Mouse (Mus musculus) lung, adult 18-20 months (tissue): Measurements from ENCODE around the gene Gm10198.

Source experiments
- DNase-seq, 2 experiments: peaks; one replicate each; pipeline ENCODE4 v3.0.0; 2022; ENCODE audit warnings: mixed read lengths in 2 of 2

Gene Gm10198

GRCm38 (mm10) chr13:111592485-111592884 lies at the start of gene Gm10198:
TSS of gene Gm10198 (plus strand) at chr13:111592785.
- DNase-seq = no peak

- DNase-seq = no peak
Measured at GRCm38 (mm10) chr13:111545286-111545685, 47.3 kb upstream of the Gm10198 start.

GRCm38 (mm10) chr13:111552769-111553168 lies 39.8 kb upstream of the Gm10198 start:
- DNase-seq = no peak

- DNase-seq = no peak
Measured at GRCm38 (mm10) chr13:111553182-111553581, 39.4 kb upstream of the Gm10198 start.

GRCm38 (mm10) chr13:111553941-111554340 lies 38.6 kb upstream of the Gm10198 start:
- no peak for DNase-seq

- DNase-seq = no peak
Measured at GRCm38 (mm10) chr13:111555333-111555732, 37.3 kb upstream of the Gm10198 start.

- DNase-seq = no peak
Measured at GRCm38 (mm10) chr13:111556375-111556774, 36.2 kb upstream of the Gm10198 start.

- DNase-seq = no peak
Measured at GRCm38 (mm10) chr13:111560152-111560551, 32.4 kb upstream of the Gm10198 start.

GRCm38 (mm10) chr13:111562595-111562994 lies 30.0 kb upstream of the Gm10198 start:
- no peak for DNase-seq

GRCm38 (mm10) chr13:111574196-111574595 lies 18.4 kb upstream of the Gm10198 start:
- DNase-seq = no peak

- no peak for DNase-seq
Measured at GRCm38 (mm10) chr13:111577177-111577576, 15.4 kb upstream of the Gm10198 start.

- DNase-seq = no peak
Measured at GRCm38 (mm10) chr13:111580054-111580453, 12.5 kb upstream of the Gm10198 start.

GRCm38 (mm10) chr13:111598111-111598510 lies 5.5 kb downstream of the Gm10198 start:
- no peak for DNase-seq

- DNase-seq = no peak
Measured at GRCm38 (mm10) chr13:111601383-111601782, 8.8 kb downstream of the Gm10198 start.

- no peak for DNase-seq
Measured at GRCm38 (mm10) chr13:111604826-111605225, 12.2 kb downstream of the Gm10198 start.

- no peak for DNase-seq
Measured at GRCm38 (mm10) chr13:111616168-111617125, 23.9 kb downstream of the Gm10198 start.

- no peak for DNase-seq
Measured at GRCm38 (mm10) chr13:111620433-111620832, 27.8 kb downstream of the Gm10198 start.

- no peak for DNase-seq
Measured at GRCm38 (mm10) chr13:111622425-111622824, 29.8 kb downstream of the Gm10198 start.

- DNase-seq = peak; percentile 18 to 58
Measured at GRCm38 (mm10) chr13:111623112-111623511, 30.5 kb downstream of the Gm10198 start.

- no peak for DNase-seq
Measured at GRCm38 (mm10) chr13:111624115-111624514, 31.5 kb downstream of the Gm10198 start.

GRCm38 (mm10) chr13:111634163-111635160 lies 41.9 kb downstream of the Gm10198 start:
- no peak for DNase-seq

GRCm38 (mm10) chr13:111640319-111640718 lies 47.7 kb downstream of the Gm10198 start:
- peak in 1 of 2 experiments; percentile 5 for DNase-seq
